Mouse (Mus musculus): Measurements from ENCODE around the gene Hck. TPM values are rescaled to one million over a fixed set of nuclear protein-coding genes. Genes with fewer than 3 reads are reported as not detected.
A peak's percentile ranks its signal among the peaks of the same experiment; 100 is the strongest.

The Hck gene
- total RNA-seq, 2 experiments from 2014 or later = 1.7 to 2.9 TPM

DNA sequence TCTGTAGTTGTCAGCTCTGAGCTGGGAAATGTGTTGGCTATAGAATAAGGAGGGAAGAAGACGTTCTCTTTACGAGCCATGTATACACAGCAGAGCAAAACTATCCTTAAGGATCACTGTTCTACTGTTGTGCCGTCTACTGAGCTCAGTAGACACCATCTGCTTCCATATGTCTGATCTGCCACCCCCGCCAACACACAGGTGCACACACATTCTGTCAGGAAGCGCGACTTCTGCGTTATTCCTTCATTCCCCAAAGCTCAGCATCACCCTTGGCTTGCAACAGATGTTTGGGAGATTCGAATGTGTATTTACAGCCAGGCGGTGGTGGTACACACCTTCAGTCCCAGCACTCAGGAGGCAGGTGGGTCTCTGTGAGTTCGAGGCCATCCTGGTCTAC lies 21.2 kb upstream of the Hck start:
- DNase-seq (ENCODE audit: low spot score in 2 of 2) = no peak
- intact Hi-C loops (cut with DNase I) = no loop called here

- intact Hi-C loops (cut with DNase I) = no loop called here
- no peak for DNase-seq (ENCODE audit: low spot score in 2 of 2)
Measured at GRCm38 (mm10) chr2:153089316-153089715, 19.0 kb upstream of the Hck start.

- DNase-seq (ENCODE audit: low spot score in 2 of 2) = peak in 1 of 2 experiments; percentile 30
- intact Hi-C loops (cut with DNase I) = no loop called here
Measured at GRCm38 (mm10) chr2:153090551-153091165, 17.6 kb upstream of the Hck start.

- no peak for DNase-seq (ENCODE audit: low spot score in 2 of 2)
- intact Hi-C loops (cut with DNase I) = no loop called here
Measured at GRCm38 (mm10) chr2:153107046-153107766, 1.1 kb upstream of the Hck start.

DNA sequence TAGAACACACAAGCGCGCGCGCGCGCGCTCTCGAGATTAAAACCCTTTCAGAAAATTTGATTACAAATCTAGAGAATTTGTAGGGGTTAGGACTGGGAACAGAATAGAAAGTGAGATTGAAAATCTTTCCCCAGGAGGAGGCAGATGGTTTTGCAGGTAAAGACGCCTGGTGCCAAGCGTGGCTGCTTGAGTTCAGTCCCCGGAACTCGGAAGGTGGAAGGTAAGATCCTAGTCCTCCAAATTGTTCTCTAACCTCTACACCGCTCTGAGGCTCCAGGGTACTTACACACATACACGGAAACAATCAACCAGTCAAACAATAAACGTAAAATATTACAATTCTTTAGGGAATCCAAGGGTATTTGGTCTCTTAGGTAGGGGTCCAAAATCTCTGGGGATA lies 466 bp upstream of the Hck start:
- intact Hi-C loops (cut with DNase I) = no loop called here
- DNase-seq (ENCODE audit: low spot score in 2 of 2) = no peak

DNA sequence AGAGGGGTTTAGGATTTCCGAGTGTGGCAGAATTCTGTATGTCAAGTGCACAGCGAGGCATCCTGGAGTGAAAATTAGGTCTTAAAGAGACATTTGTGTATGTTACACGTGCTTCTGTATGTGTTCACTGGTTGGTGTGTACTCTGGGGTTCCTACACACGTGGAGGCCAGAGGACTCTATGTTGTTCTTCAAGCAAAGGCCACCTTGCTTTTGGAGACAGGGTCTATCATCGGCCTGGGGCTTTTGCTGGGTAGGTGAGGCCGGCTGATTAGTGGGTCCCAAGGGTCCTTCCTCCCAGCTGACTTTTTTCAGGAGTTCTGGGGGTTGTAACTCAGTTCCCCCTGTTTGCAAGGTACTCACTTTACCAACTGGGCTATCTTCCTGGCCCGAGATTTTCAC lies 1.3 kb downstream of the Hck start:
- DNase-seq (ENCODE audit: low spot score in 2 of 2) = no peak
- intact Hi-C loops (cut with DNase I) = no loop called here

GRCm38 (mm10) chr2:153111298-153111697 lies 3.0 kb downstream of the Hck start:
- intact Hi-C loops (cut with DNase I) = no loop called here
- no peak for DNase-seq (ENCODE audit: low spot score in 2 of 2)

DNA sequence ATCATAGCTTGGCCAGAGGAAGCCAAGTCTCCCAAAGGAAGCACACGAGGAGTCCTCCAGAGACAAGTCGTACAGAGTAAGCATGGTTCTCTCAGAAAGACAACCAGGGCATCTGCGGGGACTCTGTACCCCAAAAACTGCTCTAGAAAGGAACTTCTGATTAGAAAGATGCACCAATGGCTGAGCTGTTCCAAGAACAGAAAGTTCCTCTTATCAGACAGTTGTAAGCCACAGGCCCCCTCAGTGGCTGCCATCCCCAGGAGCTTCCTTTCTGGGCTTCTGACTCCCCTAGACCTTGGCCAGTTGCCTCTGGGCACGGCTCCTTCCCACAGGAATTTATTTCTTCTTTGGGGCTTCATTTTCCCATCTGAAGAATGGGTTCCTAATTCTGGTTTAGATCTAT lies 7.4 kb downstream of the Hck start:
- DNase-seq (ENCODE audit: low spot score in 2 of 2) = no peak
- intact Hi-C loops (cut with DNase I) = no loop called here

- intact Hi-C loops (cut with DNase I) = no loop called here
- DNase-seq (ENCODE audit: low spot score in 2 of 2) = no peak
Measured at GRCm38 (mm10) chr2:153117051-153117486, 8.8 kb downstream of the Hck start.

GRCm38 (mm10) chr2:153119488-153119887 lies 11.2 kb downstream of the Hck start:
- intact Hi-C loops (cut with DNase I) = no loop called here

DNA sequence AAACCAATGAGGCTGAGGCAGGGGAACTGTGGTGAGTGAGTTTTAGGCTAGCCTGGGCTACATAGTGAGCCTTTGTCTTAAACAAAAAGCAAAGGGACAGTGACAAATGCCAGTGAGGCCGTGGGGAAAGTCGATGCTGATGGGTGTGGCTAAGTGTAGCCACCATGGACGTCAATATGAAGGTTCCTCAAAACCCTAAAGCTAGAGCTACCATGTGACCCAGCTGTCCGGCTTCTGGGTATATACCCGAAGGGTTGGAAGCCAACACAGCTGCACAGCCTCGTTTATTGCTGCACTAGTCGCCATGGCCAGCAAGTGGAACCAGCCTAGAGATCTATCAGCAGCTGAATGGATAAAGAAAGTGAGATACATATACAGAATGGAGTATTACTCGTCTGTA lies 11.9 kb downstream of the Hck start:
- intact Hi-C loops (cut with DNase I) = no loop called here
- DNase-seq (ENCODE audit: low spot score in 2 of 2) = no peak

More at GRCm38 (mm10) chr2:153119488-153119887, 11.2 kb downstream of the Hck start:
- no peak for DNase-seq (ENCODE audit: low spot score in 2 of 2)

- no peak for DNase-seq (ENCODE audit: low spot score in 2 of 2)
- intact Hi-C loops (cut with DNase I) = no loop called here
Measured at GRCm38 (mm10) chr2:153121821-153122615, 13.8 kb downstream of the Hck start.

DNA sequence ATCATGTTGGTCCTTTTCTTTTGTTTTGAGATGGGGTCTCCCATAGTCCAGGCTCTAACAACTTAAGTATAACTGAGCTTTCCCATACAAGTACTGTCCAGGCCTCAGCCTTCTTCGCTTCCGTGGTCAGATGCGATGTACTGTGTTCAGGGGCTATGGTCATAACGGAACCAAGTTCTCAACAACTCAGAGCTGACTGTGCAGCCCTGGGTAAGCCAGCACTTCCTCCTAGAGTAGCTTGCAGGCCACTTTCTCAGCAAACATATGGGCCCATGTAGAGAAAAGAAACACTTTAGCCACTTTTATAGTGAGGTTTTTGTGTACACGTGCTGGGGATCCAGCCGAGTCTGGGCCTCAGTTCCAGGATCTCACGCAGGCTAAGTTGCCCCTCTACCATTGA lies 14.4 kb downstream of the Hck start:
- intact Hi-C loops (cut with DNase I) = no loop called here

DNA sequence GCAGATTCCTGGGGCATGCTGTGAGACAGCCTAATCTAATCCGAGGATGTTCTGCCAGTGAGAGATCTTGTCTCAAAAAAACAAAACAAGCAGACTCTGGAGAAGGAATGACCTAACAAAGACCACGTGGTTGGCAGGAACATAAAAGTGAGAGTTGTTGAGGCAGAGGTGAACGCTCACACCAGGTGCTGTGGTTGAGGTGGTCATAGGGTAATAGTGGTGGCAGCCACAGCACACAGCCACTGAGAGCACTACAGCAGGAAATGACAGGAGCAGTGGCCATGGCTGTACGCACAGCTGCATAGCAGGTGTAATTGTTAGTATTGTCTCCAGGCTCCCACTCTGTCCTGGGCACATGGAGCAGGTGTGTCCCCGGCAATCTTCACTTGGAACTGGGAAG lies 17.6 kb downstream of the Hck start:
- no peak for DNase-seq (ENCODE audit: low spot score in 2 of 2)
- intact Hi-C loops (cut with DNase I) = no loop called here

More for the DNA sequence above, 14.4 kb downstream of the Hck start:
- DNase-seq (ENCODE audit: low spot score in 2 of 2) = no peak

GRCm38 (mm10) chr2:153131019-153131418 lies 22.8 kb downstream of the Hck start:
- intact Hi-C loops (cut with DNase I) = no loop called here
- no peak for DNase-seq (ENCODE audit: low spot score in 2 of 2)

DNA sequence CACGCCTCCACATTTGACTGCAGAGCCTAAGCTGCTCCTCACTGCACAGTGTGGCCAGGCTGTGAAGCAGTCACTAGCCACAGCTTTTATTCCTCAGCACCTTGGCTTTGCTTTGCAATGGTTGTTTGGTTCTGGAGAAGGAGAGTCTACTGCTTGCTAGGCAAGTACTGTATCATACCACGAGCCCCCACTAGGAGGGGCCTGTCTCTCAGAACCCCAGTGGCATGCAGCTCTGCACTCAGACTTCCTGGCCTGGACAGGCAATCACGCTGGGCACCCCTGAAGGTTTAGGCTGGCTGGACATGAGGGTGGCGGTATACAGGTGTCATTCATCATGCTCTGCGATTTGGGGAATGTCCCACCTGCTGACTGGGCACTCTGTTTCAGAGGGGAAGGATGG lies 26.0 kb downstream of the Hck start:
- intact Hi-C loops (cut with DNase I) = no loop called here
- DNase-seq (ENCODE audit: low spot score in 2 of 2) = no peak

- intact Hi-C loops (cut with DNase I) = no loop called here
- DNase-seq (ENCODE audit: low spot score in 2 of 2) = no peak
Measured at GRCm38 (mm10) chr2:153136211-153136610, 27.9 kb downstream of the Hck start.

DNA sequence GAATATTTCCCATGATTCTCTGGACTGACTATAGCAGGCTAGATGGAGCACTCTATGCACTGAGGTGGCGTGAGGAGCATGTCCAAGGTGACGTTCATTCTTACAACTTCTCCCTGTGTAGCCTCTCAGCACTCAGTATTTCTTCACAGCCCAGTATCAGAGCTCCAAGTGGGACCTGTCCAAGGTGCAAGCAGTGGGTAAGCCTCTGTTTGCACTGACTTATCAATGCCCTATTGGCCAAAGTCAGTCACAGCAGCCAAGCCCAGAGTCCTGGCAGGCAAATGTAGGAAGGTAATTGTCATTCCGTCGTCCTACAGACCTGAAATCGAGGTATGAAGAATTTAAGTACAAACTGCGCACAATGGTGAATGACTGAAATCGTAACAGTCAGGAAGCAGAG lies 30.9 kb downstream of the Hck start:
- intact Hi-C loops (cut with DNase I) = no loop called here
- DNase-seq (ENCODE audit: low spot score in 2 of 2) = no peak

GRCm38 (mm10) chr2:153139996-153140613 lies 31.8 kb downstream of the Hck start:
- peak; percentile 28 to 35 for DNase-seq (ENCODE audit: low spot score in 2 of 2)
- intact Hi-C loops (cut with DNase I) = loop anchor here (10.0 kb wide), 1 partner anchor 445 kb away; no protein-coding TSS in a partner anchor

Measured in left cerebral cortex, postnatal 14 days (tissue).